Mouse (Mus musculus) embryonic facial prominence, embryonic 13.5 days (tissue): ENCODE results near the gene Csk. TPM values are rescaled to one million over a fixed set of nuclear protein-coding genes. Genes with fewer than 3 reads are reported as not detected.

Source experiments
- ATAC-seq: fragments of 200-750 bp; cut with Nextera tagmentation; 2 replicates; pipeline ENCODE4 v1.8.0; 2017; ENCODE audit warnings: low read depth; ENCODE audit not compliant: insufficient number of reproducible peaks, insufficient read depth, low FRiP score, low TSS enrichment
- H3K27ac ChIP-seq: fragments of 300-500 bp; sonication (generic); 2 replicates; pipeline ENCODE4 v1.5.1; 2015; ENCODE audit warnings: moderate library complexity, mild to moderate bottlenecking, inconsistent platforms
- H3K27me3 ChIP-seq: fragments of 300-500 bp; sonication (generic); 2 replicates; pipeline ENCODE4 v1.6.1; 2015; ENCODE audit warnings: mild to moderate bottlenecking, inconsistent platforms
- H3K36me3 ChIP-seq: fragments of 300-500 bp; sonication (generic); 2 replicates; pipeline ENCODE4 v1.6.1; 2015; ENCODE audit warnings: mild to moderate bottlenecking, inconsistent platforms
- H3K4me1 ChIP-seq: fragments of 300-500 bp; sonication (generic); 2 replicates; pipeline ENCODE4 v1.6.1; 2015; ENCODE audit warnings: inconsistent platforms
- H3K4me2 ChIP-seq: fragments of 300-500 bp; sonication (generic); 2 replicates; pipeline ENCODE4 v1.6.1; 2015; ENCODE audit warnings: moderate library complexity, mild to moderate bottlenecking, inconsistent platforms
- H3K4me3 ChIP-seq: fragments of 300-500 bp; sonication (generic); 2 replicates; pipeline ENCODE4 v1.5.1; 2015; ENCODE audit warnings: mild to moderate bottlenecking, inconsistent platforms
- H3K9ac ChIP-seq: fragments of 300-500 bp; sonication (generic); 2 replicates; pipeline ENCODE4 v1.6.1; 2015; ENCODE audit warnings: mild to moderate bottlenecking, inconsistent platforms
- H3K9me3 ChIP-seq: fragments of 300-500 bp; sonication (generic); 2 replicates; pipeline ENCODE4 v1.6.1; 2016; ENCODE audit warnings: inconsistent platforms
- WGBS: fragments of 180-500 bp; shearing (Covaris S2); methylation state at CpG from one replicate; pipeline ENCODE4 v1.1.7; 2015; ENCODE audit warnings: mixed read lengths; 5-methylcytosine and 5-hydroxymethylcytosine counted together
- polyA plus RNA-seq: library from polyadenylated mRNA; unstranded; fragments of >200 nt; fragmentation: Nextera tagmentation; extraction: Ambion mirVana; gene quantifications from 2 replicates; pipeline ENCODE4 v1.2.1, GENCODE M21; 2015

The Csk gene
- polyA plus RNA-seq, 1 experiment from 2014 or later: 38.0 TPM

- H3K4me1 ChIP-seq: peaks cover 4% of the 10 kb centered on the region
- WGBS: 82% methylated on average over 19 of the region's 19 CpGs
- no peak overlapping the region for H3K27ac ChIP-seq
- H3K27me3 ChIP-seq: peaks cover 25% of the 10 kb centered on the region
- no peaks in the 10 kb centered on the region for H3K36me3 ChIP-seq
- H3K4me3 ChIP-seq: no peak overlapping the region
- H3K9ac ChIP-seq: no peak overlapping the region
- no peaks in the 10 kb centered on the region for H3K9me3 ChIP-seq
- H3K4me2 ChIP-seq: no peak overlapping the region
- ATAC-seq: no peak
These were observed 3.4 kb upstream of the Csk start for GRCm38 (mm10) chr9:57656631-57657350.

DNA sequence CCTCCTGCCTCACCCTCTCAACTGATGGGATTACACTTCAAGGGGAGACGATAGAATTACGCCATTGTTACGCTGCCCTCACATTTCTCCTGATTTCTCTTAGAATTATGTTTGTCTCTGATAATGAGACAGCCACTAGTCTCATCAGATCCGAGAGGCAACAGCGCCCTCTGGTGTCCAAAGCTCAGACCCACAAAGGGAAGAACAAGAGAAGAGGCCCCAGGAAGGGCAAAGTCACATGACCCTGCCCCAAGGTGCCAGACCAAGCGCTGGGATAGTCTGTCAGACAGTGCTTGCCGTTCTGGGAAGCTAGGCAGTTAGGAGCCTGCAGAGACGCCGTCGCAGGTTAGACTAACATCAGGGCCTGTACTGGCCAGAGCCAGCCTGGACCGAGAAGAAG is 2.3 kb upstream of the Csk start:
- Histone ChIP-seq H3K36me3 (no peaks in the 10 kb centered on the region), H3K9ac (peak overlapping the region; percentile 59), H3K4me2 (peak overlapping the region; percentile 59), H3K4me3 (peak overlapping the region; percentile 32), H3K9me3 (no peaks in the 10 kb centered on the region), H3K27ac (no peak overlapping the region), H3K27me3 (peaks cover 25% of the 10 kb centered on the region), H3K4me1 (peaks cover 10% of the 10 kb centered on the region)
- ATAC-seq: peak; percentile 75
- WGBS: 3% methylated on average over 11 of the region's 11 CpGs

- Histone ChIP-seq H3K9ac (no peak overlapping the region), H3K4me2 (no peak overlapping the region), H3K36me3 (no peaks in the 10 kb centered on the region), H3K4me3 (no peak overlapping the region), H3K9me3 (no peaks in the 10 kb centered on the region), H3K27ac (no peak overlapping the region), H3K4me1 (peaks cover 13% of the 10 kb centered on the region), H3K27me3 (peaks cover 25% of the 10 kb centered on the region)
- no peak for ATAC-seq
- 87% methylated on average over 1 of the region's 1 CpGs for WGBS
These were observed 1.5 kb upstream of the Csk start for GRCm38 (mm10) chr9:57654966-57655365.

- Histone ChIP-seq H3K27me3 (peaks cover 25% of the 10 kb centered on the region), H3K36me3 (no peaks in the 10 kb centered on the region), H3K4me1 (peaks cover 16% of the 10 kb centered on the region), H3K4me2 (no peak overlapping the region), H3K4me3 (no peak overlapping the region), H3K9me3 (no peaks in the 10 kb centered on the region), H3K27ac (no peak overlapping the region), H3K9ac (no peak overlapping the region)
- ATAC-seq: no peak
- WGBS: 47% methylated on average over 3 of the region's 3 CpGs
These were observed 576 bp downstream of the Csk start for GRCm38 (mm10) chr9:57652855-57653254.

DNA sequence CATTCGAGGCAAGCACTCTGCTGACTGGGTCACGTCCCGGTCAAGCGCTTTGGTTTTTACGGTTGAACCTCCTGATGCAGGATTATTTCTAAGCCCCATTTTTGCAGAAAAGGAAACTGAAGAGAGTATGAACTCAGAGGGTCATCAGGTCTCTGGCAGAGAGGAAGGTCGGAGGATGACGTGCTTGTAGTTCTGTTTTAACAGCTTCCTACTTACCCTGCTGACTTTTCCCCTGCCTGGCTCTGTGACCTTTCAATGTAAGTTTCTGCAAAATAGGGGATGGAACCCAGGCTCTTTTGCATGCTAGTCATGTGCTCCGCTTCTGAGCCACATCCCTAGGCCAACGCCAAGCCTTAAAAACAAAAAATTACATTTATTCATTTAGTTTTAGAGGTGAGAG is 1.1 kb downstream of the Csk start:
- no peak for ATAC-seq
- Histone ChIP-seq H3K27ac (no peak overlapping the region), H3K9ac (no peak overlapping the region), H3K4me1 (peaks cover 16% of the 10 kb centered on the region), H3K4me2 (no peak overlapping the region), H3K9me3 (no peaks in the 10 kb centered on the region), H3K36me3 (no peaks in the 10 kb centered on the region), H3K27me3 (peaks cover 25% of the 10 kb centered on the region), H3K4me3 (no peak overlapping the region)
- WGBS: 72% methylated on average over 9 of the region's 9 CpGs

GRCm38 (mm10) chr9:57650786-57651311 is 2.6 kb downstream of the Csk start:
- no peak for ATAC-seq
- 8% methylated on average over 6 of the region's 6 CpGs for WGBS
- H3K9me3 ChIP-seq: no peaks in the 10 kb centered on the region
- no peak overlapping the region for H3K4me3 ChIP-seq
- peaks cover 12% of the 10 kb centered on the region for H3K4me1 ChIP-seq
- no peak overlapping the region for H3K4me2 ChIP-seq
- no peak overlapping the region for H3K9ac ChIP-seq
- no peak overlapping the region for H3K27ac ChIP-seq
- no peaks in the 10 kb centered on the region for H3K36me3 ChIP-seq
- H3K27me3 ChIP-seq: peaks cover 25% of the 10 kb centered on the region

GRCm38 (mm10) chr9:57650130-57650785 is 3.2 kb downstream of the Csk start:
- Histone ChIP-seq H3K27me3 (peaks cover 25% of the 10 kb centered on the region), H3K4me3 (no peak overlapping the region), H3K27ac (no peak overlapping the region), H3K4me2 (no peak overlapping the region), H3K36me3 (no peaks in the 10 kb centered on the region), H3K4me1 (peaks cover 12% of the 10 kb centered on the region), H3K9me3 (no peaks in the 10 kb centered on the region), H3K9ac (no peak overlapping the region)
- ATAC-seq: no peak
- 87% methylated on average over 6 of the region's 6 CpGs for WGBS

GRCm38 (mm10) chr9:57647286-57648108 is 5.9 kb downstream of the Csk start:
- 73% methylated on average over 4 of the region's 4 CpGs for WGBS
- no peak overlapping the region for H3K27ac ChIP-seq
- H3K9me3 ChIP-seq: no peaks in the 10 kb centered on the region
- no peak for ATAC-seq
- no peak overlapping the region for H3K9ac ChIP-seq
- H3K27me3 ChIP-seq: no peaks in the 10 kb centered on the region; the same call in 1 of the 2 replicates
- no peak overlapping the region for H3K4me2 ChIP-seq
- H3K4me1 ChIP-seq: peaks cover 34% of the 10 kb centered on the region
- no peak overlapping the region for H3K4me3 ChIP-seq
- H3K36me3 ChIP-seq: 0 out of 2 replicates have a peak, but pooled peaks cover 2% of the 10 kb centered on the region

GRCm38 (mm10) chr9:57646551-57647103 is 6.8 kb downstream of the Csk start:
- Histone ChIP-seq H3K9me3 (no peaks in the 10 kb centered on the region), H3K4me1 (peaks cover 43% of the 10 kb centered on the region), H3K27me3 (no peaks in the 10 kb centered on the region), H3K36me3 (peaks cover 10% of the 10 kb centered on the region), H3K4me3 (no peak overlapping the region), H3K9ac (0 out of 2 replicates have a peak overlapping the region, but pooled peaks have one; percentile 27), H3K27ac (no peak overlapping the region), H3K4me2 (no peak overlapping the region)
- ATAC-seq: no peak
- WGBS: 70% methylated on average over 12 of the region's 12 CpGs

- peaks cover 12% of the 10 kb centered on the region for H3K36me3 ChIP-seq
- no peaks in the 10 kb centered on the region for H3K27me3 ChIP-seq
- 0% methylated on average over 76 of the region's 85 CpGs for WGBS
- H3K4me2 ChIP-seq: peak overlapping the region; percentile 97
- peaks cover 48% of the 10 kb centered on the region for H3K4me1 ChIP-seq
- peak overlapping the region; percentile 96 for H3K4me3 ChIP-seq
- H3K9ac ChIP-seq: peak overlapping the region; percentile 98
- H3K27ac ChIP-seq: peak overlapping the region; percentile 95
- H3K9me3 ChIP-seq: no peaks in the 10 kb centered on the region
- peak; percentile 72 for ATAC-seq
These were observed 8.2 kb downstream of the Csk start for GRCm38 (mm10) chr9:57644944-57645893.
